Mouse (Mus musculus) left cerebral cortex, adult 8-10 months (tissue): ENCODE data around the gene Esyt2. TPM values are rescaled to one million over a fixed set of nuclear protein-coding genes. Genes with fewer than 3 reads are reported as not detected.

Source experiments
- DNase-seq, 2 experiments: peaks; one replicate each; pipeline ENCODE4 v3.0.0; 2022; ENCODE audit warnings: low spot score in 2 of 2
- microRNA-seq, 2 experiments: library from miRNA; unstranded; fragments of <30 nt; microRNA quantifications; one replicate each; pipeline ENCODE4 v1.2.0; 2022
- total RNA-seq, 4 experiments: library from RNA; stranded (reverse); gene quantifications; 2 replicates each; pipeline ENCODE4 v1.2.4; 2022

The Esyt2 gene
- total RNA-seq, 4 experiments from 2014 or later, result 57.4 to 67.5 (median 61.3) TPM

DNA sequence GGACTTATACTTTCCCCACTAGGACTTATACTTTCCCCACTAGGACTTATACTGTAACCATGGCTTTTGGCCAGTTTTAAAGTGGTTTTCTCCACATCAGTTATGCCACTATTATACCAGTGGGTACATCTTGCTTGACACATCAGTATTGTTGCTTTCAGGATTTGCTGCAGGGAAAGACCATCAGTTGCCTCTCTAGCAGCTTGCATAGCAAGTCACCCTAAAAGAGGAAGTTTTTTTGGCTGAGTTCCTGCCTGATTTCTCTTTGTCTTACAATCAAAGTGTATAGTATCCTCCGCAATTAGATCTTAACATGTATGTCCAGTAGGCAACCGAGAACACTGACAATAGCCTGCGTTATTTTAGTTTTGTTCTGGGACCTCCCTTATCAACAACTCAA, 155.1 kb downstream of the Esyt2 start:
- DNase-seq, result no peak

DNA sequence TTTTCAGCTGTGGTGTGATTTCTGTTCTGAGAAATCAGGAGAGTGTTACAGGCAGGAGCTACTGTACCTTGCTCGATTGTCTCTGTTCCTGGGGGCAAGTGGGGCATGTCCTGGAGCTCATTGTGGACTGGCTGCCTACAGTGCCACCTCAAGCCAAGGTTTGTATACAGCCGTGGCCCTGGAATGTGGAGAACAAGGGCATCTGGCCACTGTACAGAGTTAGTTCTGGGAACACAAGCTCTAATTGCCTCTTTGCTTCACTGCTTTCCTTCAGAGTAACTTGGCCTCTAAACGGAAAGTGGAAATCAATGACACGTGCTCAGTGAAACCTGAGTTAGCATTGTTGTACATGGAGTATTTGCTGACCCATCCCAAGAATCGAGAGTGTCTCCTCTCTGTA, 157.6 kb downstream of the Esyt2 start:
- no peak for DNase-seq

Small RNA genes lying within 50 kb of the gene (microRNA-seq; reads per million reads assigned to microRNA genes)
- gene Gm23190, result 0 reads per million in 2 experiments

Other genes with a start within 250 kb of the Esyt2 start
- 10 to 100 TPM; 28.3 to 30.3 (median 29.0) TPM for gene Zfp386, start 233.5 kb upstream of the Esyt2 start, total RNA-seq
- 1 to 10 TPM in 2 of 4 experiments, under 1 TPM in 2; 0.50 to 2.4 (median 1.0) TPM for gene Vipr2, start 203.5 kb upstream of the Esyt2 start, total RNA-seq
- 10 to 100 TPM; 14.2 to 22.9 (median 17.9) TPM for gene Wdr60, start 18.2 kb upstream of the Esyt2 start, total RNA-seq
- not detected for gene Gm11027, start 5.8 kb upstream of the Esyt2 start, total RNA-seq
- gene Ncapg2, start 124.2 kb downstream of the Esyt2 start, total RNA-seq, result 1 to 10 TPM; 6.6 to 7.8 (median 7.0) TPM
- 100 to 1,000 TPM; 314 to 341 (median 329) TPM for gene Ptprn2, start 204.5 kb downstream of the Esyt2 start, total RNA-seq